ENCODE assay signal across 34 mouse cellular contexts in genomic region chr19:46904907-46905306, GRCm38 (mm10).
DNase-seq lines count a peak whose midpoint lies in the region; ATAC-seq lines count a peak whose summit lies in the region.
"Had no signal": no experiment of that assay in that cellular context is flagged by ENCODE, and none has a peak within 500 bp of the region (broad histone marks: within the 10 kb centered on the region; RNA-seq: fewer than 3 reads in every experiment).

No protein-coding gene starts in this region.

- H3K4me2 ChIP-seq in heart, embryonic 11.5 days, result no peak overlapping the region
- H3K4me2 ChIP-seq in liver, embryonic 11.5 days, result peak overlapping the region; percentile 30
- peak overlapping the region; percentile 60 for H3K4me2 ChIP-seq in liver, embryonic 13.5 days
- no peak overlapping the region for H3K4me2 ChIP-seq in hindbrain, embryonic 13.5 days
- H3K4me2 ChIP-seq: embryonic facial prominence, embryonic 15.5 days; kidney, embryonic 15.5 days; limb, embryonic 12.5 days; neural tube, embryonic 15.5 days; stomach, embryonic 15.5 days had no signal

- H3K4me3 ChIP-seq in heart, embryonic 11.5 days (ENCODE audit: low read depth, low read length), result no peak overlapping the region
- no peak overlapping the region for H3K4me3 ChIP-seq in liver, embryonic 11.5 days (ENCODE audit: low read depth, low read length)
- H3K4me3 ChIP-seq in liver, embryonic 13.5 days (replicated peaks), result peak overlapping the region; percentile 24
- no peak overlapping the region for H3K4me3 ChIP-seq in hindbrain, embryonic 13.5 days
- H3K4me3 ChIP-seq: embryonic facial prominence, embryonic 10.5 days; embryonic facial prominence, embryonic 15.5 days; forebrain, embryonic 10.5 days; gastrocnemius, adult 2 months; heart, adult 2 months; hindbrain, embryonic 10.5 days; kidney, embryonic 15.5 days; limb, embryonic 12.5 days; neural tube, embryonic 15.5 days; stomach, embryonic 15.5 days had no signal

- DNase-seq in heart, adult 8-10 months (ENCODE audit: low spot score), result no peak
- no peak for DNase-seq in liver, embryonic 11.5 days (ENCODE audit: low spot score)
- DNase-seq in liver, result no peak
- no peak for DNase-seq in liver, embryonic 13.5 days
- no peak for DNase-seq in lung, postnatal 4 days
- no peak for DNase-seq in cerebellum, postnatal 36 days
- DNase-seq: adrenal gland, adult 2 months; adrenal gland, postnatal 36 days; cerebellum, adult 2 months; cerebellum, postnatal 14 days; gastrocnemius, adult 2 months; gastrocnemius, postnatal 36 days; heart, adult 2 months; kidney, adult 18-20 months; kidney, postnatal 36 days; layer of hippocampus, postnatal 36 days; lung, adult 18-20 months; midbrain, embryonic 14.5 days; right cerebral cortex, postnatal 25 days; thymus, postnatal 14 days had no signal

- H3K9me3 ChIP-seq in heart, embryonic 11.5 days (replicated peaks; ENCODE audit: control insufficient read depth, low read length), result no peaks in the 10 kb centered on the region
- H3K9me3 ChIP-seq in liver, embryonic 11.5 days (ENCODE audit: control insufficient read depth, low read length), result no peaks in the 10 kb centered on the region
- H3K9me3 ChIP-seq in liver, embryonic 13.5 days (replicated peaks), result no peaks in the 10 kb centered on the region
- H3K9me3 ChIP-seq in hindbrain, embryonic 13.5 days, result no peaks in the 10 kb centered on the region
- H3K9me3 ChIP-seq: embryonic facial prominence, embryonic 10.5 days; embryonic facial prominence, embryonic 15.5 days; forebrain, embryonic 10.5 days; hindbrain, embryonic 10.5 days; kidney, embryonic 15.5 days; limb, embryonic 12.5 days; neural tube, embryonic 15.5 days; stomach, embryonic 15.5 days had no signal

- H3K36me3 ChIP-seq in heart, embryonic 11.5 days (ENCODE audit: control insufficient read depth, insufficient read depth, low read length), result no peaks in the 10 kb centered on the region
- no peaks in the 10 kb centered on the region for H3K36me3 ChIP-seq in liver, embryonic 11.5 days (ENCODE audit: control insufficient read depth, insufficient read depth, low read length)
- H3K36me3 ChIP-seq in liver, embryonic 13.5 days, result peaks cover 9% of the 10 kb centered on the region; the same call in 1 of the 2 replicates
- peaks cover 11% of the 10 kb centered on the region for H3K36me3 ChIP-seq in hindbrain, embryonic 13.5 days
- H3K36me3 ChIP-seq: neural tube, embryonic 15.5 days had no signal

- no peak for ATAC-seq in heart, embryonic 11.5 days (replicated peaks; ENCODE audit: insufficient number of reproducible peaks, low FRiP score, low TSS enrichment)
- ATAC-seq in liver, embryonic 11.5 days (replicated peaks; ENCODE audit: low FRiP score), result no peak
- ATAC-seq in liver, embryonic 13.5 days (ENCODE audit: low read depth), result peak; percentile 60
- ATAC-seq in hindbrain, embryonic 13.5 days (ENCODE audit: low FRiP score), result no peak
- ATAC-seq: activated CD4-positive, CD25-positive, alpha-beta regulatory T cell, adult 4 months; forebrain, embryonic 16.5 days; hindbrain, embryonic 16.5 days; lung, postnatal 0 days had no signal

- H3K27me3 ChIP-seq in heart, embryonic 11.5 days (ENCODE audit: control insufficient read depth, insufficient read depth, low read length), result no peaks in the 10 kb centered on the region
- H3K27me3 ChIP-seq in liver, embryonic 11.5 days (replicated peaks; ENCODE audit: control insufficient read depth, insufficient read depth, low read length), result no peaks in the 10 kb centered on the region
- no peaks in the 10 kb centered on the region for H3K27me3 ChIP-seq in liver, embryonic 13.5 days
- H3K27me3 ChIP-seq in hindbrain, embryonic 13.5 days, result no peaks in the 10 kb centered on the region
- H3K27me3 ChIP-seq: embryonic facial prominence, embryonic 15.5 days; kidney, embryonic 15.5 days; limb, embryonic 12.5 days; neural tube, embryonic 15.5 days; stomach, embryonic 15.5 days had no signal

- WGBS in heart, embryonic 11.5 days (ENCODE audit: insufficient replicate concordance), result 68% methylated on average over 1 of the region's 1 CpGs
- 74% methylated on average over 1 of the region's 1 CpGs for WGBS in liver, embryonic 11.5 days
- whole genome bisulfite sequencing in liver, embryonic 13.5 days (ENCODE audit: insufficient replicate concordance), result 36% methylated on average over 1 of the region's 1 CpGs
- 100% methylated on average over 1 of the region's 1 CpGs for WGBS in hindbrain, embryonic 13.5 days

- H3K4me1 ChIP-seq in heart, embryonic 11.5 days (ENCODE audit: control insufficient read depth, insufficient read depth, low read length), result peaks cover 10% of the 10 kb centered on the region
- H3K4me1 ChIP-seq in liver, embryonic 11.5 days (replicated peaks; ENCODE audit: control insufficient read depth, insufficient read depth, low read length), result peaks cover 40% of the 10 kb centered on the region
- H3K4me1 ChIP-seq in liver, embryonic 13.5 days (replicated peaks), result peaks cover 89% of the 10 kb centered on the region
- H3K4me1 ChIP-seq in hindbrain, embryonic 13.5 days (replicated peaks), result peaks cover 10% of the 10 kb centered on the region
- H3K4me1 ChIP-seq: stomach, embryonic 15.5 days had no signal

- no peak overlapping the region for H3K9ac ChIP-seq in heart, embryonic 11.5 days (ENCODE audit: low read depth, low read length)
- no peak overlapping the region for H3K9ac ChIP-seq in liver, embryonic 11.5 days (ENCODE audit: low read depth, low read length)
- H3K9ac ChIP-seq in liver, embryonic 13.5 days, result peak overlapping the region; percentile 61
- no peak overlapping the region for H3K9ac ChIP-seq in hindbrain, embryonic 13.5 days
- H3K9ac ChIP-seq: embryonic facial prominence, embryonic 15.5 days; kidney, embryonic 15.5 days; limb, embryonic 12.5 days; neural tube, embryonic 15.5 days; stomach, embryonic 15.5 days had no signal

- H3K27ac ChIP-seq in heart, embryonic 11.5 days (ENCODE audit: low read depth, low read length), result peak overlapping the region; percentile 37; the same call in 1 of the 2 replicates
- H3K27ac ChIP-seq in liver, embryonic 11.5 days (ENCODE audit: low read depth, low read length), result peak overlapping the region; percentile 67; the same call in 1 of the 2 replicates
- peak overlapping the region; percentile 96 for H3K27ac ChIP-seq in liver, embryonic 13.5 days
- H3K27ac ChIP-seq in hindbrain, embryonic 13.5 days, result no peak overlapping the region
- H3K27ac ChIP-seq: embryonic facial prominence, embryonic 10.5 days; embryonic facial prominence, embryonic 15.5 days; forebrain, embryonic 10.5 days; gastrocnemius, adult 2 months; heart, adult 2 months; hindbrain, embryonic 10.5 days; kidney, embryonic 15.5 days; limb, embryonic 12.5 days; neural tube, embryonic 15.5 days; stomach, embryonic 15.5 days had no signal

Comparison
In these comparisons a context has a peak if more than half of its experiments do, and no peak if none do; other contexts are left out.
1. H3K4me2 ChIP-seq: peak in liver, embryonic 11.5 days (single experiment) and liver, embryonic 13.5 days (single experiment); none in heart, embryonic 11.5 days (single experiment) and hindbrain, embryonic 13.5 days (single experiment).